Mouse (Mus musculus) frontal cortex, postnatal 14 days (tissue): ENCODE measurements around the gene Efnb3.

ENCODE experiments used
- DNase-seq, 2 experiments: peaks; one replicate each; pipeline ENCODE4 v3.0.0; 2022; ENCODE audit warnings: low spot score in 2 of 2

The Efnb3 gene

GRCm38 (mm10) chr11:69559851-69560765, at the start of gene Efnb3:
TSS of gene Efnb3 (minus strand) at chr11:69560205.
- DNase-seq = no peak

- no peak for DNase-seq
Observed at GRCm38 (mm10) chr11:69609416-69609815, 49.4 kb upstream of the Efnb3 start.

GRCm38 (mm10) chr11:69608525-69608924, 48.5 kb upstream of the Efnb3 start:
- DNase-seq = no peak

GRCm38 (mm10) chr11:69606832-69607231, 46.8 kb upstream of the Efnb3 start:
- DNase-seq = no peak

- no peak for DNase-seq
Observed at GRCm38 (mm10) chr11:69606491-69606795, 46.4 kb upstream of the Efnb3 start.

GRCm38 (mm10) chr11:69605726-69606490, 45.9 kb upstream of the Efnb3 start, which contains the start of gene Atp1b2:
TSS of gene Atp1b2 (minus strand) at chr11:69605942.
- peak; percentile 72 to 74 for DNase-seq

GRCm38 (mm10) chr11:69604795-69605664, 45.0 kb upstream of the Efnb3 start:
- no peak for DNase-seq

- DNase-seq = no peak
Observed at GRCm38 (mm10) chr11:69604347-69604746, 44.3 kb upstream of the Efnb3 start.

GRCm38 (mm10) chr11:69603516-69603915, 43.5 kb upstream of the Efnb3 start:
- no peak for DNase-seq

GRCm38 (mm10) chr11:69601768-69602167, 41.8 kb upstream of the Efnb3 start:
- no peak for DNase-seq

- DNase-seq = peak; percentile 58 to 73
Observed at GRCm38 (mm10) chr11:69600098-69600497, 40.1 kb upstream of the Efnb3 start.

GRCm38 (mm10) chr11:69599436-69599835, 39.4 kb upstream of the Efnb3 start:
- no peak for DNase-seq

- DNase-seq = no peak
Observed at GRCm38 (mm10) chr11:69594853-69595252, 34.8 kb upstream of the Efnb3 start.

GRCm38 (mm10) chr11:69592799-69593198, 32.8 kb upstream of the Efnb3 start:
- DNase-seq = no peak

GRCm38 (mm10) chr11:69591899-69592637, 32.1 kb upstream of the Efnb3 start:
- peak; percentile 59 to 80 for DNase-seq

GRCm38 (mm10) chr11:69591424-69591823, 31.4 kb upstream of the Efnb3 start:
- no peak for DNase-seq

- no peak for DNase-seq
Observed at GRCm38 (mm10) chr11:69590622-69591021, 30.6 kb upstream of the Efnb3 start.

GRCm38 (mm10) chr11:69589207-69589834, 29.3 kb upstream of the Efnb3 start:
- no peak for DNase-seq

GRCm38 (mm10) chr11:69585718-69586325, 25.8 kb upstream of the Efnb3 start:
- DNase-seq = no peak

GRCm38 (mm10) chr11:69584937-69585336, 24.9 kb upstream of the Efnb3 start:
- DNase-seq = no peak
